Comparison of ENCODE assay signal across 30 mouse cellular contexts in the genomic region with DNA sequence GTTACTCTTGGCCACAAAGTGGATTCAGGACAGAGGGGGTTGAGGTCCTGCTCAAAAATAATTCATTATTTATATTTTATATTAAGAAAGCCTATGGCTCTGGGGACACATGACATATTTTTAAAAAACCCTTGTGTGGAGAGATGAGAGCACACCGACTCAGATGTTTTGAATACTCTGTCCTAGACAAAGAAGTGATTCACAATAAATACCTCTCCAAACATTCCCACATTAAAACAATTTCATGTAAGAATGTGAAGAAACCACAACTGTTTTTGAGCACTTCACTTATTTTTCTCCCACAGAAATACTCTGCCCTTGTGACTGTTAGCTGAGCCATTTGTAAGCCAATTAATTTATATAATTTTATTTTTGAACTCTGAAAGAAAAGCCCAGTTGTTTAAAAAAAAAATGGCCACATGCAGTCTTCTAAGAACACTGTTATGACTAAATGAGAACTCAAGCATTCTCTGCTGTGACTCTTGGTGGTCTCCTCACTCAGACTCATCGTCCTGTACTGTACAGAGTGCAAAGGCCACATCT.
DNase-seq lines count a peak whose midpoint lies in the region; ATAC-seq and TF ChIP-seq lines count a peak whose summit lies in the region.
"Had no signal": no experiment of that assay in that cellular context is flagged by ENCODE, and none has a peak within 500 bp of the region (broad histone marks: within the 10 kb centered on the region; RNA-seq: fewer than 3 reads in every experiment).

No protein-coding gene starts in this region.

- H3K27me3 ChIP-seq in intestine, embryonic 16.5 days (replicated peaks; ENCODE audit: control insufficient read depth, insufficient read depth, low read length), result no peaks in the 10 kb centered on the region
- H3K27me3 ChIP-seq in intestine, embryonic 15.5 days (replicated peaks), result no peaks in the 10 kb centered on the region
- no peaks in the 10 kb centered on the region for H3K27me3 ChIP-seq in Patski
- H3K27me3 ChIP-seq in intestine, postnatal 0 days (replicated peaks; ENCODE audit: control insufficient read depth, insufficient read depth, low read length), result no peaks in the 10 kb centered on the region
- no peaks in the 10 kb centered on the region for H3K27me3 ChIP-seq in forebrain, embryonic 14.5 days (replicated peaks; ENCODE audit: control insufficient read depth, insufficient read depth, low read length)
- H3K27me3 ChIP-seq: embryonic facial prominence, embryonic 12.5 days; embryonic facial prominence, embryonic 15.5 days; forebrain, embryonic 13.5 days; heart, embryonic 13.5 days had no signal

- no peaks in the 10 kb centered on the region for H3K9me3 ChIP-seq in intestine, embryonic 16.5 days (ENCODE audit: control insufficient read depth, low read length)
- no peaks in the 10 kb centered on the region for H3K9me3 ChIP-seq in intestine, embryonic 15.5 days
- no peaks in the 10 kb centered on the region for H3K9me3 ChIP-seq in intestine, postnatal 0 days (ENCODE audit: control insufficient read depth)
- H3K9me3 ChIP-seq in forebrain, embryonic 14.5 days (replicated peaks; ENCODE audit: control insufficient read depth, low read length), result no peaks in the 10 kb centered on the region
- H3K9me3 ChIP-seq: embryonic facial prominence, embryonic 12.5 days; embryonic facial prominence, embryonic 15.5 days; forebrain, embryonic 10.5 days; forebrain, embryonic 13.5 days; heart, embryonic 10.5 days had no signal

- WGBS in intestine, embryonic 16.5 days, result 77% methylated on average over 2 of the region's 2 CpGs
- WGBS in intestine, embryonic 15.5 days, result 72% methylated on average over 2 of the region's 2 CpGs
- WGBS in intestine, postnatal 0 days, result 54% methylated on average over 2 of the region's 2 CpGs
- WGBS in forebrain, embryonic 14.5 days, result 87% methylated on average over 2 of the region's 2 CpGs

- no peak for TF ChIP-seq CTCF in Patski (IDR thresholded peaks at IDR 0.05)
- no peak for TF ChIP-seq CTCF in intestine, postnatal 0 days (IDR thresholded peaks at IDR 0.05; ENCODE audit: low read depth)

- no peak overlapping the region for H3K9ac ChIP-seq in intestine, embryonic 16.5 days (ENCODE audit: low read depth, low read length)
- H3K9ac ChIP-seq in intestine, embryonic 15.5 days, result no peak overlapping the region
- H3K9ac ChIP-seq in intestine, postnatal 0 days (ENCODE audit: low read depth, low read length), result no peak overlapping the region
- H3K9ac ChIP-seq in forebrain, embryonic 14.5 days (ENCODE audit: low read length), result no peak overlapping the region
- H3K9ac ChIP-seq: embryonic facial prominence, embryonic 12.5 days; embryonic facial prominence, embryonic 15.5 days; forebrain, embryonic 13.5 days; forebrain, postnatal 0 days; heart, embryonic 13.5 days; hindbrain, embryonic 14.5 days had no signal

- H3K4me3 ChIP-seq in intestine, embryonic 16.5 days (ENCODE audit: low read length), result no peak overlapping the region
- no peak overlapping the region for H3K4me3 ChIP-seq in intestine, embryonic 15.5 days (replicated peaks)
- no peak overlapping the region for H3K4me3 ChIP-seq in intestine, postnatal 0 days (ENCODE audit: low read depth, low read length)
- H3K4me3 ChIP-seq in forebrain, embryonic 14.5 days (ENCODE audit: low read depth, low read length), result no peak overlapping the region
- H3K4me3 ChIP-seq: embryonic facial prominence, embryonic 12.5 days; embryonic facial prominence, embryonic 15.5 days; erythroblast, embryonic 14.5 days; forebrain, embryonic 10.5 days; forebrain, embryonic 13.5 days; heart, adult 2 months; heart, embryonic 10.5 days; heart, embryonic 13.5 days had no signal

- peaks cover 6% of the 10 kb centered on the region for H3K36me3 ChIP-seq in intestine, embryonic 16.5 days (ENCODE audit: control insufficient read depth, insufficient read depth, low read length)
- 0 out of 2 replicates have a peak, but pooled peaks cover 3% of the 10 kb centered on the region for H3K36me3 ChIP-seq in intestine, embryonic 15.5 days
- peaks cover 9% of the 10 kb centered on the region; the same call in 1 of the 2 replicates for H3K36me3 ChIP-seq in intestine, postnatal 0 days (ENCODE audit: control insufficient read depth, insufficient read depth)
- H3K36me3 ChIP-seq in forebrain, embryonic 14.5 days (ENCODE audit: control insufficient read depth, insufficient read depth, low read length), result peaks cover 11% of the 10 kb centered on the region; the same call in 1 of the 2 replicates

- no peak for ATAC-seq in intestine, embryonic 16.5 days
- no peak for ATAC-seq in intestine, embryonic 15.5 days
- peak; percentile 75 for ATAC-seq in Patski
- ATAC-seq in intestine, postnatal 0 days, result no peak
- no peak for ATAC-seq in forebrain, embryonic 14.5 days
- ATAC-seq: CD4-positive, CD25-positive, alpha-beta regulatory T cell, adult 4 months; forebrain, embryonic 13.5 days; forebrain, postnatal 0 days; hindbrain, postnatal 0 days; inflammation-experienced regulatory T-cells, adult 6 months had no signal

- no peak overlapping the region for H3K4me2 ChIP-seq in intestine, embryonic 16.5 days (ENCODE audit: low read depth, low read length)
- no peak overlapping the region for H3K4me2 ChIP-seq in intestine, embryonic 15.5 days (replicated peaks)
- H3K4me2 ChIP-seq in intestine, postnatal 0 days (replicated peaks; ENCODE audit: low read depth), result no peak overlapping the region
- H3K4me2 ChIP-seq in forebrain, embryonic 14.5 days (ENCODE audit: low read length), result no peak overlapping the region
- H3K4me2 ChIP-seq: embryonic facial prominence, embryonic 12.5 days; embryonic facial prominence, embryonic 15.5 days; forebrain, embryonic 13.5 days; heart, embryonic 13.5 days; hindbrain, embryonic 14.5 days had no signal

- DNase-seq in Patski (ENCODE audit: low read depth, low spot score), result no peak
- no peak for DNase-seq in cerebellum, postnatal 10 days
- no peak for DNase-seq in frontal cortex, postnatal 14 days (ENCODE audit: low spot score in 2 of 2)
- DNase-seq in forebrain, embryonic 14.5 days (ENCODE audit: low spot score), result no peak
- no peak for DNase-seq in gastrocnemius, postnatal 36 days
- DNase-seq: adrenal gland, adult 8-10 months; adrenal gland, postnatal 25 days; cerebellum, adult 11-12 months; cerebellum, adult 8-10 months; cerebellum, postnatal 14 days; forebrain, postnatal 0 days; gastrocnemius, postnatal 25 days; heart, adult 2 months; heart, postnatal 14 days; heart, postnatal 4 days; kidney, adult 18-20 months had no signal

- intact Hi-C loops in gastrocnemius, postnatal 36 days (cut with DNase I), result loop anchor here (5.0 kb wide), 1 partner anchor 41 kb away; no protein-coding TSS in a partner anchor

- in situ Hi-C loops in Patski (cut with MboI; ENCODE audit: low pct_unique_long_range_greater_than_20kb), result no loop called here

- peak overlapping the region; percentile 60; the same call in 1 of the 2 replicates for H3K27ac ChIP-seq in intestine, embryonic 16.5 days (ENCODE audit: low read length)
- no peak overlapping the region for H3K27ac ChIP-seq in intestine, embryonic 15.5 days
- peak overlapping the region; percentile 55; the same call in 1 of the 2 replicates for H3K27ac ChIP-seq in intestine, postnatal 0 days (ENCODE audit: low read depth, low read length)
- H3K27ac ChIP-seq in forebrain, embryonic 14.5 days (ENCODE audit: low read depth, low read length), result no peak overlapping the region
- H3K27ac ChIP-seq: embryonic facial prominence, embryonic 12.5 days; embryonic facial prominence, embryonic 15.5 days; forebrain, embryonic 10.5 days; forebrain, embryonic 13.5 days; heart, adult 2 months; heart, embryonic 10.5 days; heart, embryonic 13.5 days; hindbrain, embryonic 14.5 days; hindbrain, postnatal 0 days had no signal

- CTCF ChIA-PET in Patski (lab: Charles Lee), result interaction anchor here (0.9 to 1.5 kb wide), 5 partner anchors 10 to 44 kb away, joined by 3 to 6 read pairs (median 4); no protein-coding TSS in a partner anchor

- 0 out of 2 replicates have a peak, but pooled peaks cover 5% of the 10 kb centered on the region for H3K4me1 ChIP-seq in intestine, embryonic 16.5 days (ENCODE audit: control insufficient read depth, insufficient read depth, low read length)
- H3K4me1 ChIP-seq in intestine, embryonic 15.5 days (replicated peaks), result 0 out of 2 replicates have a peak, but pooled peaks cover 5% of the 10 kb centered on the region
- H3K4me1 ChIP-seq in intestine, postnatal 0 days (replicated peaks; ENCODE audit: control insufficient read depth, insufficient read depth, low read length), result peaks cover 11% of the 10 kb centered on the region; the same call in 1 of the 2 replicates
- H3K4me1 ChIP-seq in forebrain, embryonic 14.5 days (ENCODE audit: control insufficient read depth, insufficient read depth, low read length), result no peaks in the 10 kb centered on the region
- H3K4me1 ChIP-seq: embryonic facial prominence, embryonic 12.5 days; embryonic facial prominence, embryonic 15.5 days; forebrain, embryonic 10.5 days; forebrain, embryonic 13.5 days; heart, embryonic 10.5 days; heart, embryonic 13.5 days had no signal

- POLR2A ChIA-PET in Patski (lab: Charles Lee), result interaction anchor here (0.6 to 2.3 kb wide), 5 partner anchors 14 to 27 kb away, joined by 3 to 9 read pairs (median 4); no protein-coding TSS in a partner anchor

Comparison
In these comparisons a context has a peak if more than half of its experiments do, and no peak if none do; other contexts are left out.
1. H3K27ac ChIP-seq: peak in intestine, embryonic 16.5 days (single experiment) and intestine, postnatal 0 days (single experiment); none in intestine, embryonic 15.5 days (single experiment) and forebrain, embryonic 14.5 days (single experiment).